Mouse (Mus musculus) liver, adult (tissue): ENCODE data around the gene Leo1.
A peak's percentile ranks its signal among the peaks of the same experiment; 100 is the strongest.

ENCODE experiments used
- GATA4 ChIP-seq: IDR thresholded peaks from 2 replicates; pipeline ENCODE4 v1.6.1; 2014; ENCODE audit warnings: mild to moderate bottlenecking, low read length; ENCODE audit not compliant: insufficient replicate concordance

The Leo1 gene

DNA sequence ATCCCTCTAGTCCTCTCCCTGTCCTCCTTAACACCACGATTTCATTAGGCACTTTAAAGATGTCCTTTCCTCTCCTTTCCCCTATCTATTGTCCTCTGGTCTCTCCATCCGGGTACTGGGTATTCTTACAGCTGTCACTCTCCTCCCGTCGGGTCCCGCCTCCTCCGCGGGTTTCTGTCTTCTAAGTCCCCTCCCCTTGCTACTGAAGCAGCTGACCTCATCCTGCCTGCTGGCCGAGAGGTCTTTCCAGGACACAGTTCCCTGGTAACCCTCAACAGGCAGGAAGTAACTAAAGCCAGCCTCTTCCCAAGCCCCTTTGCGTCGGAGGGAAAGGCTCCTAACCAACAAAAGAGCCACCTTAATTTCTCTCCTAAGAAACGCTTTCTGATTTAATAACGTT, 5.4 kb upstream of the Leo1 start:
- TF ChIP-seq GATA4, result no peak; the same call in 1 of the 2 replicates

DNA sequence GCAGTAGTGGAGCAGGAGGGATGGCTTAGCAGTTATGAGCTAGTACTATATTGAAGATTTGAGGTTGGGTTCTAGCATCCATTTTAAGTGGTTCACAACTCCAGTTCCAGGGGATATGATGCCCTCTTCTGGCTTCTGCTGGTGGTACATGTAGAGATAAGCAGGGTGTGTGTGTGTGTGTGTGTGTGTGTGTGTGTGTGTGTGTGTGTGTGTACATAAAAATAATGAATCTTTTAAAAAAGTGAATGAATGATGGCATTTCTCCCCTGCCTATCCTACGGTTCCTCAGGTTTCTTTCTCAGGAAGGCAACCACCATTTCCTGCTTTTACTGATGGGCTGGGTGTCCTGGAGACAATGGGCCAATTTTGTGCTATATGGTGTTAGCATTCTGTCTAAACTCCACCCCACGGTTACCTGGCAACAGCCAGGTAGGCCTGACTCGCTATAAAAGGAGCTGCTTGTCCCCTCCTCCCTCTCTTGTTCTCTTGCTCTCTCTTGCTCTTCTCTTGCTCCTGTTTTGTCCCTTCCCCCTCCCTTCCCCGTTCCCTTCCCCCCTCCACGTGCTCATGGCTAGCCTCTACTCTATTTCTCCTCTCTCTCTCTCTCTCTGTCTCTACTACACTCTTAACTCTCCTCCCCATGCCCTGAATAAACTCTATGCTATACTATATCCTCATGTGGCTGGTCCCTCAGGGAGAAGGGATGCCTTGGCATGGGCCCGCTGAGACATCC, 3.5 kb upstream of the Leo1 start:
- peak; percentile 93 for TF ChIP-seq GATA4

DNA sequence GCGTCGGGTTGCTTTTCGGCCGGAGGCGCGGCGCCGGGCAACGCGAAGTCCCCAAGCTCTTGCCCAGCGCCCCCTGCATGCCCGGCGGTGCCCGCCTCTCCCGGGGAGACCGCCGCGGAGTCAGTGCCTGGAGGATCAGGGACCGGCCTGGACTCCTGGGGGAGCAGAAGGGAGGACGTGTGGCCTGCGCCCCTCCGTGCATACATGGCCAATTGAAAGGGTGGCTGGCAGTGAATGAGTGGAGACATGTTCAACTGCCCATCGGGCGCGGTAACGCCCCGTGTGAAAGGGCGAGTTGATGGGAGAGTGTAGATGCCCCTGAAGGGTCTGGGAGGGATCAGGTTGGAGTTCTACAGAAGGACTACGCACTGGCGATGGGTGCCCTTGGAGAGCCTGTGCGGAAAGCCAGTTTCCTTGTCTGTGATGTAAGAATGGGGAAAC, 387 bp downstream of the Leo1 start:
- no peak for TF ChIP-seq GATA4

DNA sequence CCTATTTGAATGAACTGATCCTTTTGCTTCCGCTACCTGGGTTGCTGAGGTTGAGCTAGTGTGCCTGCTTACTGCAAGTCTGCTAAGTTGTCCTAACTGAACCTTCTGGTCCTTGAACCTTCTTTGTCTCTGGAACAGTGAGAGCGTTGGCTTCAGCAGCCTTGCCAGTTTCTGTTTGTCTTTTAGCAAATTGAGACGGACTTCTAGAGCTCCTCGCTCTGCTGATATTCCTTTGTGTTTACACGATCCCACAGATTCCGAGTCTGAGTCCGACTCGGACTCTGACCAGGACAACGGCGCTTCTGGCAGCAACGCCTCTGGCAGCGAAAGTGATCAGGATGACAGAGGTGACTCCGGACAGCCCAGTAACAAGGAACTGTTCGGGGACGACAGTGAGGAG, 3.7 kb downstream of the Leo1 start:
- TF ChIP-seq GATA4, result no peak; the same call in 1 of the 2 replicates

DNA sequence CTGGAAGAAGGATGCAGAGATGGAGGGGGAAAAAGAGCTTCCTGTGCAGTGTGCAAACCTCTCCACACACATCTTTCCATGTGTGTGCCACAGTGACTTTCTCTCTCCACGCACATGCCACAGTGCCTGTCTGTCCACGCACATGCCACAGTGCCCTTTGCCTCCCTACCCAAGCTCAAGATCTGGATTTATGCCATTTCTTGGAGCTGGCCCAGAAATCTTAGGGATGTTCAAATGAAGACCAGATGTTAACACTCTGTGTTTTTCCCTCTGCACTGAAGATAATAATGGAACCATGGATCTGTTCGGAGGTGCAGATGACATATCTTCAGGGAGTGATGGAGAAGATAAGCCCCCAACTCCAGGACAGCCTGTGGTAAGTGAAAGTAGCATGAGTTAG, 6.7 kb downstream of the Leo1 start:
- no peak for TF ChIP-seq GATA4

DNA sequence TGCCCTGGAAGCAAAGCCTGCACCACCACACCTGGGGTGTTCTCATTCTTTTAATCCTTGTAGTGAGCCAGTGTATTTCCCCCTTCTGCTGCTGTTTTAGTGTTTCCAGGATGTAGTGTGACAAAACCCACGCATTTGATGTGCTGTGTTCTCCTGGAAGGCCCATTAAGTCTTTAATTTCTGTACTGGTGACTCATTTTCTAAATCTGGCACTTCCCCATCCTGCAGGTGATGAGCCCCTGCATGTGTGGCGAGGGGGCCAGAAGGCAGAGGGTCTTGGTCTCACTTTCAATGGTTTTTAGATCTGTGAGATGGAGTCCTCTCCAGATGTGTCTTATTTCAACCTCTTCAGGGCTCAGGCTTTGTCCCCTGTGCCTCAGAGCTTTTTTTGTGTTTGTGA, 12.7 kb downstream of the Leo1 start:
- TF ChIP-seq GATA4, result no peak

DNA sequence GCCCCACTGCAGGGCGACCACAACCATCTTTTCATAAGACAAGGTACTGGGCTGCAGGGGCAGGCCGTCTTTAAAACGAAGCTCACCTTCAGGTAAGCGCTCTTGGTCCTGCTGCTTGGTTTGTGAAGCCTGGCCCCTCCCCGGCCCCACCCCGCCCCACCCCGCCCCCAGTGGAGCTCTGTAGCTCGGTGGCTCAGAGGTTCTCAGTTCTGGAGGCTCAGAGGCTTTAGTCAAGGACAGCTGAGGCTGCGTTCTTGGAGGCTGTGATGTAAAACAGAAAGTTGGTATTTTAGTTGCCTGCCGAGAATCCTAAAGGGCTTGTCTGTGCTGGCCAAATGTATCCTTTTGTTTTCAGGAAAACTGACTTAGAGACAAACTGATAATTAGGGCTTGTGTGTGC, 14.4 kb downstream of the Leo1 start:
- TF ChIP-seq GATA4, result no peak

DNA sequence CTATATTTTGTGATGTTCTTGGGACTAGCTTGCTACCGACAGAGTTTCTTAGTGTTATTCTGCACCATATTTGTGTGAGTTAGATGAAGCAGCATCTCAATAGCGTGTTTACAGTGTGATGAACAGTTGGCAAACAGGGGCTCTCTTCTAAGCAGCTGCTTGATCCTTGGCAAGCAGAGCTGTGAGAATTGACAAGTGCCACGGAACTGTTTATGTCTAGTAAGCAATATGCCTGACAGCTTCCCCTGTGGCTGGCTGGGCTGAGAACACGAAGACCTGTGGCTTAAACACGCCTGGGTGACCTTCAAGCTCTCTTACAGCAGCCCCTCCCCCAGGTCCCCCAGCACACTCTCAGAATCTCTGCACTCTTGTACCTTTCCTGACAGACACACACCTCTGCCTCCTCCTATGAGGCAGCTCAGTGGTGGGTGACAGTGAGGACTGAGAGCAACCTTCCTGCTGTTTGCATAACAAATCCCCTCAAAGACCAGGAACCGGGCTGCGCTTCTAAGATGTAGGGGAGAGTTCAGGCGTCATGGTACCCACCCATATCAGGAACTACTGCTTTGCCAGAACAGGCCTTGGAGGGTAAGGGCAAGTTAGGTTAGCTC, 21.8 kb downstream of the Leo1 start:
- TF ChIP-seq GATA4, result no peak

DNA sequence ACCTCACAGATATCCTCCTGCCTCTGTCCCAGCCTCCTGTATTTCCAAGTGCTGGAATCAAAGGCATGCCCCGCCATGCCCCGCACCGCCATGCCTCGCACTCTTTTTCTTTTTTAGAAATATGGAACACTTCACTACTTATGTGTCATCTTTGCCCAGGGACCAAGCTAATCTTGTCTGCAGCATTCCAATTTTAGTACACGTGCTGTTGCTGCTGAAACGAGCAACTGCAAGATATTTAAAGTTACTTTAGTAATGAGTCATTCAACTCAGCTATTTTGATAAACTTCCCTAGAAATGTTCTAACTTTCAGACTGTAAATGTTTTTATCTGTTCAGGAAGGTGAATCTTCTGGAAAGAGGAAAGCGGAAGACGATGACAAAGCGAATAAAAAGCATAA, 24.5 kb downstream of the Leo1 start:
- TF ChIP-seq GATA4, result no peak

DNA sequence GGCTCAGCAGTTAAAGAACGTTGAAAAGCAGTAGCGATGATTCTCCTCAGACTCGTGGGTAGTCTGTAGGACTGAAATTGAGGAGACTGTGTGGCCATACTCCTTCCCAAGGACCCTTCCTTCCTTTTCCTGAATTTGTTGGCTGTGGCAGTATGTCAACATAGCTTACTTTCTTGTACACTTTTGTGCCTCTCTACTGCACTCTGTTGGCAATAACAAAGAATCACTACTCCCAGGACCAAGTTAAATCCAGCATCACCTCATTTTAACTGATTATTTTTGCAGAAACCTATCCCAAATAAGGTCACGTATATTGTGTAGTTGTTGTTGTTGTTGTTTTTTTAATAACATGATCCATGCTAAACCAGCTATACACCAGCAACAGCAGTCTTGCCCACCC, 25.3 kb downstream of the Leo1 start:
- no peak for TF ChIP-seq GATA4

DNA sequence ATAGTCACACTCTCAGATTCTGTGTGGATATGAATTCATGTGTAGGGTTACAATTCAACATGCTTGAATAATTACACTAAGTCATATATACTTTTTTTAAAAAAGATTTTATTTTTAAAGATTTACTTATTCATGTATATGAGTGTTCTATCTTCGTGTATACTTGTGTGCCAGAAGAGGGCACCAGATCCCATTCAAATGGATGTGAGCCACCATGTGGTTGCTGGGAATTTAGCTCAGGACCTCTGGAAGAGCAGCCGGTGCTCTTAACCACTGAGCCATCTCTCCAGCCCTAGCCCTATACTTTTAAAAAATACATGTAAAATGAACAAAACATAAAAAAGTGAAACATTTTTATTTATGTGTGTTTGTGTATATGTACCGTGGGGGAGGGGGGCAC, 26.3 kb downstream of the Leo1 start:
- TF ChIP-seq GATA4, result no peak

DNA sequence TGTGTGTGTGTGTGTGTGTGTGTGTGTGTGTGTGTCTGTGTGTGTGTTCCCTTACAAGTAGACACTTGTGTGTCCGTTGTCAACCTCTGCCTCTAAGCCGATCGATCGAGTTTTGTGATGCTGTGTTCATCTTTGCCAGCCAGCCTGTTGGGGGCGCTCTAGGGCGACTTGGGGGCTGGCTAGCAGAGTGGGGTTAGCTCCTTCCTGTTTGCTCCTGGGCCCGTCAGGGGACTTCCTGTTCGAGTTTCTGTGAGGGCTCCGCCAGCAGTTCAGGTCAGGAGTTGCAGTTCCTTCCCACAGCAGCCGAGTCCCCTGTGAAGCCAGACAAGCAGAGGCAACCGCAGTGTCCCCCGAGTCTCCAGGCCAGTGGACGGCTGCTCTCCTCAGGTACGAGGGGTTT, 27.0 kb downstream of the Leo1 start:
- no peak for TF ChIP-seq GATA4

DNA sequence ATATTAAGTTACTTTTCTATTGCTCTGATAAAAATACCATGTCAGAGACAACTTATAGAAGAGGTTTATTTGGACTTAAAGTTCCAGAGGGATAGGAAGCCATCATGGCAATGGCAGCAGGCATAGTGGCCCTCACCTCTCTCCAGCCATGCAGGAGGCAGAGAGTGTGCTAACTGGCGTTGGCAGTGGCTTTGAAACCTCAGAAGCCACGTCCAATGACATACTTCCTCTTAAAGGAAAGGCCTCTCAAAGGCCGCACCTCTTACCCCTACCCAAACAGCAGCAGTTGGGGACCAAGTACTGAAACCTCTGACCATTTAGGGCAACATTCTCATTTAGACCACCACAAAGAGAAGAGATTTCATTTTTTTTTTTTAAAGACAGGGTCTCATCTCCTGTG, 35.9 kb downstream of the Leo1 start:
- TF ChIP-seq GATA4, result no peak

DNA sequence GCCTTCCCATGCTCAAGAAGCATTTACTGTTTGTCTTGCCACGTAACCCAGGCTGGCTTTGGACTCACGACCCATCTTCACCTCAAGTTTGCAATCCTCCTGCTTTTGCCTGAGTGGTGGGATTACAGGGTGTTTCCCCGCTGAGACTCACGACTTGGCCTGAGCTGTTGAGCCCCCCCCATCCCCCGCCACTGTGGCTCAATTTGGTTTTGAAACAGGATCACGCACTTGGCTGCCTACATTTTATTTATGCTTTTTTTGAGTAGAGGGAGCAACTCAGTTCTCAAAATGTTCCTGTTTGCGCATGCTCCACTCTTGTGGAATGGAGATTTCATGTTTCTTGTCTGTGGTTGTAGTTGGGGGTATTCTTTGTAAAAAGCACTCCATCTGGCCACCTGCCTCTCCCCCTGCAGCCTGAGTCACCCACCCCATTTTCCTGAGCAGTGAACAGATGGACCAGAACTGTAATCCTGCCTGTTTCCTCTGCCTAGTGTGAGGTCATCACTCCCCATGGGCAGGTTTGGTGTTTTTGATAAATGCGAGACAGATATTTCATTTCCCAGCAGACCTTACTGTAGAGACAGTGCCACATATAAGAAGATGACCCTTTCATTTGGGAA, 37.9 kb downstream of the Leo1 start:
- TF ChIP-seq GATA4, result no peak

DNA sequence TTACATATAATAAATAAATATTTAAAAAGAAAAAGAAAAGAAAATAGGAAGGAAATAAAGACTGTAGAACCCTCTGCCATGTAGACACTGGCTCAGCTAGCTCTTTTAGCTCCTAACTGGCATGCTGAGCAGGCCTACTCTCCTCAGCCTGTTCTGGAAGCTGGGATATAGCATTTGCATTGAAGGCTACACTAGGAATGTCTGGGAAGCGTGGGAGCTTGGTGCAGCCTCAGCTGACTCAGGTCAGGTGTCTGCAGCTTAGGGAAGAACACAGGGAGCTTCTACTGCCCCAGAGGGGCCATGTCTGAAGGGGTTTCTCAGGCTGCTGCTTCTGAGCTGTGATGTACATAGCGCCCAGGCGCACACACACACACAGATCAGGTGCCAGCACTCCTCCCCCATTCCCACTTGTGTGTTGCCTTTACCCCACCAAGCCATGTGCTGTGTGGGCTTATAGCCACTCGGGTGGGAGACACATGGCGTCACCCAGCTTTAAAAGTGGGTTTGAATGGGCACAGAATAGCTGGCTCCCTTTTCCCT, 39.3 kb downstream of the Leo1 start:
- TF ChIP-seq GATA4, result no peak

DNA sequence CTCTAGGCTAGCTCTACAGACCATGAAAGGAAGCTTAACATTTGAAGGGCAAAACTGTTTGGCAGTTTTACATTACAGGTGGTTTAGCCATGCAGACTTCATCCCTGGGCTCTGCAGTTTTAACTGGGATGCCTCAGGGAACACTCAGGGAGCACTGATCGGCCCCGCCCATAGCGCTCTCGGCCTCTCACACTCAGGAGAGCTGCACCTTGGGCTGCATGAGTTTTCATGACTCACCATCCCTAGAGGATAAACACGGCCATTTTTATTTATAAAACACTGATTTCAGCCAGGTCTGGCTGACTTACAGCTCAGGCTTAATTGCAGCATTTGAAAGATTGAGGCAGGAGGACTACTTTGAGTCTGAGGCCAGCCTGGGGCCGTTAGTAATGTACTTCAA, 43.9 kb downstream of the Leo1 start:
- TF ChIP-seq GATA4, result no peak
